Mouse (Mus musculus): ENCODE measurements around the gene Gm10134.
"Not testable (repeated sequence)": the region's sequence is repeated elsewhere in the genome, so short reads cannot be mapped to it uniquely, and the experiment has no call there.

Gene Gm10134

GRCm38 (mm10) chr2:28505795-28506194 is at the start of gene Gm10134:
TSS of gene Gm10134 (plus strand) at chr2:28506095.
- DNase-seq: no peak

GRCm38 (mm10) chr2:28456616-28457015 is 49.3 kb upstream of the Gm10134 start:
- no peak for DNase-seq

GRCm38 (mm10) chr2:28463919-28464318 is 42.0 kb upstream of the Gm10134 start:
- peak; percentile 65 to 67 for DNase-seq

- DNase-seq: no peak
These were observed 41.0 kb upstream of the Gm10134 start for GRCm38 (mm10) chr2:28464919-28465318.

- peak; percentile 76 to 83 for DNase-seq
These were observed 39.9 kb upstream of the Gm10134 start, which contains the start of gene 1700007K13Rik for GRCm38 (mm10) chr2:28465836-28466518. TSS of gene 1700007K13Rik (minus strand) at chr2:28466332.

- DNase-seq: peak; percentile 92 to 94
These were observed 37.9 kb upstream of the Gm10134 start, which contains the start of gene Mrps2 for GRCm38 (mm10) chr2:28467860-28468485. TSS of gene Mrps2 (plus strand) at chr2:28468066.

- no peak for DNase-seq
These were observed 37.2 kb upstream of the Gm10134 start for GRCm38 (mm10) chr2:28468486-28469225.

GRCm38 (mm10) chr2:28469461-28469860 is 36.4 kb upstream of the Gm10134 start:
- no peak for DNase-seq

- no peak for DNase-seq
These were observed 35.3 kb upstream of the Gm10134 start for GRCm38 (mm10) chr2:28470591-28470990.

- DNase-seq: not testable (repeated sequence)
These were observed 33.9 kb upstream of the Gm10134 start for GRCm38 (mm10) chr2:28472011-28472410.

GRCm38 (mm10) chr2:28477993-28478392 is 27.9 kb upstream of the Gm10134 start:
- DNase-seq: not testable (repeated sequence)

- DNase-seq: no peak
These were observed 26.4 kb upstream of the Gm10134 start for GRCm38 (mm10) chr2:28479208-28480204.

GRCm38 (mm10) chr2:28483861-28484260 is 22.0 kb upstream of the Gm10134 start:
- DNase-seq: peak in 1 of 2 experiments; percentile 39

- peak in 1 of 2 experiments; percentile 10 for DNase-seq
These were observed 11.4 kb upstream of the Gm10134 start for GRCm38 (mm10) chr2:28494521-28494920.

- DNase-seq: peak; percentile 59 to 71
These were observed 10.6 kb upstream of the Gm10134 start for GRCm38 (mm10) chr2:28495207-28495756.

GRCm38 (mm10) chr2:28495801-28496595 is 9.9 kb upstream of the Gm10134 start:
- DNase-seq: peak; percentile 53 to 57

GRCm38 (mm10) chr2:28496671-28497070 is 9.2 kb upstream of the Gm10134 start, which contains the start of gene Gbgt1:
TSS of gene Gbgt1 (plus strand) at chr2:28496891.
- DNase-seq: peak; percentile 46 to 61

- DNase-seq: peak in 1 of 2 experiments; percentile 1
These were observed 8.3 kb upstream of the Gm10134 start for GRCm38 (mm10) chr2:28497561-28497960.

GRCm38 (mm10) chr2:28498431-28498830 is 7.5 kb upstream of the Gm10134 start:
- peak in 1 of 2 experiments; percentile 2 for DNase-seq

GRCm38 (mm10) chr2:28502987-28503386 is 2.9 kb upstream of the Gm10134 start:
- no peak for DNase-seq

- no peak for DNase-seq
These were observed 1.2 kb upstream of the Gm10134 start for GRCm38 (mm10) chr2:28504676-28505075.
